Mouse (Mus musculus) neutrophil, adult 5-6 weeks (primary cell): ENCODE results near the gene Postn. TPM values are rescaled to one million over a fixed set of nuclear protein-coding genes. Genes with fewer than 3 reads are reported as not detected.

Experiments
- ATAC-seq: fragments of 151-379, 151-347 bp; 2 replicates; pipeline ENCODE4 v1.8.0; 2017; ENCODE audit warnings: mild to moderate bottlenecking, moderate TSS enrichment; ENCODE audit not compliant: insufficient number of reproducible peaks, poor library complexity, low FRiP score, severe bottlenecking; ENCODE audit errors: extremely low read depth
- total RNA-seq: library from RNA; stranded (forward); fragments of 200-1000 nt; gene quantifications from 2 replicates; pipeline ENCODE4 v1.2.3, GENCODE M21; 2017

Gene Postn
- total RNA-seq = 0.12 TPM in 2 replicates

- ATAC-seq = no peak
Observed at GRCm38 (mm10) chr3:54360897-54361296, at the start of gene Postn. TSS of gene Postn (plus strand) at chr3:54361109.

GRCm38 (mm10) chr3:54314055-54314454 is 46.9 kb upstream of the Postn start:
- no peak for ATAC-seq

GRCm38 (mm10) chr3:54352891-54353652 is 7.8 kb upstream of the Postn start:
- no peak for ATAC-seq

- ATAC-seq = no peak
Observed at GRCm38 (mm10) chr3:54357561-54357960, 3.3 kb upstream of the Postn start.

- ATAC-seq = no peak
Observed at GRCm38 (mm10) chr3:54358463-54359189, 2.3 kb upstream of the Postn start.

- no peak for ATAC-seq
Observed at GRCm38 (mm10) chr3:54361656-54362055, 747 bp downstream of the Postn start.

GRCm38 (mm10) chr3:54371015-54371414 is 10.1 kb downstream of the Postn start:
- ATAC-seq = no peak

- no peak for ATAC-seq
Observed at GRCm38 (mm10) chr3:54372625-54373024, 11.7 kb downstream of the Postn start.

- no peak for ATAC-seq
Observed at GRCm38 (mm10) chr3:54376014-54376413, 15.1 kb downstream of the Postn start.

- ATAC-seq = no peak
Observed at GRCm38 (mm10) chr3:54377647-54378046, 16.7 kb downstream of the Postn start.

- ATAC-seq = no peak
Observed at GRCm38 (mm10) chr3:54378135-54378534, 17.2 kb downstream of the Postn start.

- ATAC-seq = no peak
Observed at GRCm38 (mm10) chr3:54379981-54380380, 19.1 kb downstream of the Postn start.

GRCm38 (mm10) chr3:54399321-54399720 is 38.4 kb downstream of the Postn start:
- ATAC-seq = no peak

- no peak for ATAC-seq
Observed at GRCm38 (mm10) chr3:54399911-54400310, 39.0 kb downstream of the Postn start.

GRCm38 (mm10) chr3:54400617-54401016 is 39.7 kb downstream of the Postn start:
- no peak for ATAC-seq

- no peak for ATAC-seq
Observed at GRCm38 (mm10) chr3:54401706-54402105, 40.8 kb downstream of the Postn start.

- no peak for ATAC-seq
Observed at GRCm38 (mm10) chr3:54403791-54404190, 42.9 kb downstream of the Postn start.

GRCm38 (mm10) chr3:54406567-54406966 is 45.7 kb downstream of the Postn start:
- no peak for ATAC-seq

GRCm38 (mm10) chr3:54411052-54411451 is 50.1 kb downstream of the Postn start:
- no peak for ATAC-seq

GRCm38 (mm10) chr3:54412885-54413583 is 52.1 kb downstream of the Postn start:
- no peak for ATAC-seq
